Mouse (Mus musculus) spleen, adult 2 months (tissue): Measurements from ENCODE around the gene Olfr401. TPM values are rescaled to one million over a fixed set of nuclear protein-coding genes. Genes with fewer than 3 reads are reported as not detected.
A peak's percentile ranks its signal among the peaks of the same experiment; 100 is the strongest.
"Not testable (repeated sequence)": the region's sequence is repeated elsewhere in the genome, so short reads cannot be mapped to it uniquely, and the experiment has no call there.

Experiments used
- DNase-seq, 2 experiments: peaks; one replicate each; pipeline versions ENCODE4 v3.0.0 to v3.0.0-alpha.2; 2012 to 2021; ENCODE audit warnings: low spot score in 2 of 2, low read depth in 1 of 2
- H3K27ac ChIP-seq: fragments of 200-500 bp; 2 replicates; pipeline ENCODE4 v1.5.1; 2012; ENCODE audit warnings: low read length, inconsistent platforms; ENCODE audit not compliant: insufficient read depth
- H3K27me3 ChIP-seq: fragments of 200-500 bp; 2 replicates; pipeline ENCODE4 v1.6.1; 2012; ENCODE audit warnings: mild to moderate bottlenecking, moderate library complexity, low read length, inconsistent platforms; ENCODE audit not compliant: control insufficient read depth, insufficient read depth
- H3K36me3 ChIP-seq: fragments of 200-500 bp; 2 replicates; pipeline ENCODE4 v1.6.1; 2012; ENCODE audit warnings: mild to moderate bottlenecking, low read length, inconsistent platforms; ENCODE audit not compliant: control insufficient read depth, insufficient read depth
- H3K4me1 ChIP-seq: fragments of 200-500 bp; 2 replicates; pipeline ENCODE4 v1.6.1; 2011; ENCODE audit warnings: inconsistent platforms; ENCODE audit not compliant: control insufficient read depth, insufficient read depth, insufficient read length
- H3K4me3 ChIP-seq: fragments of 200-500 bp; 2 replicates; pipeline ENCODE4 v1.5.1; 2011; ENCODE audit warnings: mild to moderate bottlenecking, inconsistent platforms; ENCODE audit not compliant: insufficient read depth, insufficient read length; ENCODE audit errors: extremely low read depth
- CTCF ChIP-seq: fragments of 200-500 bp; IDR thresholded peaks from 2 replicates; pipeline ENCODE4 v1.5.1; 2011; ENCODE audit warnings: mild to moderate bottlenecking, inconsistent platforms; ENCODE audit not compliant: insufficient read depth, insufficient read length, insufficient replicate concordance; ENCODE audit errors: extremely low read depth
- POLR2A ChIP-seq: fragments of 200-500 bp; IDR thresholded peaks from 2 replicates; pipeline ENCODE4 v1.6.1; 2011; ENCODE audit warnings: low read depth, low read length, inconsistent platforms
- WGBS: fragments of 180-500 bp; shearing (Covaris S2); methylation state at CpG from one replicate; pipeline ENCODE4 v1.1.7; 2018; 5-methylcytosine and 5-hydroxymethylcytosine counted together
- polyA plus RNA-seq: library from polyadenylated mRNA; depleted of rRNA; stranded (reverse); fragments of >200 nt; gene quantifications from 2 replicates; pipeline ENCODE4 v1.2.3, GENCODE M21; 2012; rRNA removed

The Olfr401 gene
- polyA plus RNA-seq: not detected in 2 replicates

DNA sequence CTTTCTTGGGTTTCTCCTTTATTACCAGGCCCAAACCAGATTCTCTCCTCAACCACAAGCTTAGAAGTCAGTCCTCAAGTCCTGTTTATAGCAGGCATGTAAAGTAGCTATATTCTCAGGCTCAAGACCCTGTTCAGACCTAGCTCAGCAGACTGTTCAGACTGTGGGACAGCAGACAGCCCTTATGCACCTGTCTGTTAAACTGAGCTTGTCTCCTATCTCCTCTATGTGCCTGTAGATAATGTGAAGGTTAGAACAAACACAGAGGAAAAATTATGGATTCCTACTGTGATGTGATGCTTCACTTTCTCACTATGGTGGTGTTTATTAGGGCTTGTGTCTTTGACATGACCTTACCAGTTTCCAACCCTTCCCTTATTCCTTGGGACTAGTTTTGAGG lies at the start of gene Olfr401:
Gene Olfr401 (plus strand): TSS at position 301 of the 400 bp plus-strand sequence.
- Histone ChIP-seq H3K4me3 (no peak within 1 kb of the TSS), H3K27ac (no peak within 1 kb of the TSS), H3K36me3 (no peaks in the 10 kb centered on the region), H3K27me3 (no peaks in the 10 kb centered on the region), H3K4me1 (no peaks in the 10 kb centered on the region)
- no peak for TF ChIP-seq CTCF
- no peak for TF ChIP-seq POLR2A
- DNase-seq: no peak

DNA sequence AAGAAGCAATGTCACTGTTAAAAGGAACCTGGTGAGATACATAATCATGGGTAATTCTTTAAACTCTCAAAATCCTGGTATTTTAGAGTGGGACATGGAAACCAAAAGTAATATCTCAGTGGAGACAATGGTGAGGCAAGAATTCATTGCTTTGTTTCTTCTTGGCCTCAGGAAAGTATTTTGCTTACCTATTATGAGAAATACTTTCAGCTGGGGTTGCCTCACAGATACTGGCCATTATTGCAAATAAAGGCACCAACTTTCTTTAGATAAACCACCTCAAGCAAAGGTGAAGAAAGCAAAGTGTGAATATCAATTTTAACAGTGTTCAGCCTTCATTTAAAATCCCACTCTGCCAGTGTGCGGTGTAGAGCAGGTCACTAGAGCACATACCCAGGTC lies 43.9 kb upstream of the Olfr401 start, which contains the start of gene Zfp616:
Gene Zfp616 (plus strand): TSS at position 301 of the 400 bp plus-strand sequence.
- Histone ChIP-seq H3K36me3 (no peaks in the 10 kb centered on the region), H3K4me1 (no peaks in the 10 kb centered on the region), H3K4me3 (no peak within 1 kb of the TSS), H3K27me3 (no peaks in the 10 kb centered on the region), H3K27ac (no peak within 1 kb of the TSS)
- WGBS: 95% methylated on average over 1 of the region's 1 CpGs
- no peak for TF ChIP-seq CTCF
- TF ChIP-seq POLR2A: no peak
- no peak for DNase-seq

DNA sequence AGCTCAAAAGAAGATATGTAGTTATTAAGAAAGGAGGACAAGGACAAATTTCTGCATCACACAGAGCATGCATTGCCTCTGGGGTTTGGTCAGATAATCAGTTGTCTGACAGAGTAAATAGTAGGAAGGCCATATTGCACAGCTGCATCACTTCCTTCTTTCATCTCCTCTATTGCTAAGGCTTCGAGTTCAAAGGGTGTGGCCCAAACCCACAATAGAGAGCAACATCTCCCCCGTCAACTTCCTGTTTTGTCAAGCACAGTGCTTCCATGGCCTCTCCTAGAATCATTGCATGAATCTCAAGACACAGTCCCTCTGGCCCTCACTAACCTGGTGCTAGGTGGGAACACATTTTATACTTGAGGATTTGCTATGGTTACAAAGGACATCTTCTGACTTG lies 12.8 kb upstream of the Olfr401 start:
- H3K4me3 ChIP-seq: no peak overlapping the region
- H3K4me1 ChIP-seq: no peaks in the 10 kb centered on the region
- H3K27me3 ChIP-seq: no peaks in the 10 kb centered on the region
- no peaks in the 10 kb centered on the region for H3K36me3 ChIP-seq
- H3K27ac ChIP-seq: no peak overlapping the region
- TF ChIP-seq POLR2A (no peak), CTCF (no peak)
- WGBS: 16% methylated on average over 2 of the region's 2 CpGs
- peak in 1 of 2 experiments; percentile 2 for DNase-seq

DNA sequence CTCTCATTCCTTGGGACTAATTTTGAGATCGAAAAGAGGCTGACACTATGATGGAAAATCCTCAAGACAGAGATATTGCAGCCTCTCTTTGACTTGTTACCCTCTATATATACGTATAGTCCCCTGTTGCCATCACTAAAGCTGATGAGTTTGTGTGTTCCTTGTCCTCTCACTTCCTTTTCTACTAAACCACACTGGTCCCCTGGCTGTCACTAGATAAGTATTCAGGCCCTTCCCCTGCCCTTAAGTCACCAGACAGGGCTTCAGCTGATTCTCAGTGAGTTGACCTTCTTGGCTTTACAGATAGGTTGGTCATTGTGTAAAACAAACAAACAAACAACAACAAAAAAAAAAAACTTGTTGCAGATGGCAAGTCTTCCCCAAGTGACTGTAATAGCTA lies 12.0 kb upstream of the Olfr401 start:
- 39% methylated on average over 2 of the region's 2 CpGs for WGBS
- TF ChIP-seq CTCF (no peak), POLR2A (no peak)
- Histone ChIP-seq H3K4me1 (no peaks in the 10 kb centered on the region), H3K27me3 (no peaks in the 10 kb centered on the region), H3K36me3 (no peaks in the 10 kb centered on the region), H3K4me3 (no peak overlapping the region), H3K27ac (no peak overlapping the region)
- no peak for DNase-seq

DNA sequence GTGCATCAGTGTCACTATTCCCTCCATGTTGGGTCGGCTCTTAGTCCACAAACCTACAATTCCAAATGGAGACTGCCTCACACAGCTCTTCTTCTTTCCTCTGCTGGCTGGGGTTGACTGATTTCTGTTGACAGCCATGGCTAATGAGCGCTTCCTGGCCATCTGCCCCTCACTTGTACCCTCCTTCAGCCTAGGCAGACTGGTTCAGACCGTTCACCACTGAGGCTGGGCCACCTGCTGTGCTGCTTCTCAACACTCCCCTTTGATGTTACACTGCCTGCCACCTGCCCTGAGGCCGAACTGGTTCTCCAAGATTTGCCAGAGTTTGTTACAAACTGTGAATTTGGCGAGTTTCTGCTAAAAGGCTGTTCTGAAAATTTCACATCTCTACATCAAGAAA lies 8.4 kb upstream of the Olfr401 start:
- H3K4me3 ChIP-seq: no peak overlapping the region
- TF ChIP-seq CTCF: no peak
- TF ChIP-seq POLR2A: no peak
- H3K27ac ChIP-seq: no peak overlapping the region
- no peak for DNase-seq
- H3K4me1 ChIP-seq: no peaks in the 10 kb centered on the region
- H3K36me3 ChIP-seq: no peaks in the 10 kb centered on the region
- 34% methylated on average over 5 of the region's 5 CpGs for WGBS
- no peaks in the 10 kb centered on the region for H3K27me3 ChIP-seq

DNA sequence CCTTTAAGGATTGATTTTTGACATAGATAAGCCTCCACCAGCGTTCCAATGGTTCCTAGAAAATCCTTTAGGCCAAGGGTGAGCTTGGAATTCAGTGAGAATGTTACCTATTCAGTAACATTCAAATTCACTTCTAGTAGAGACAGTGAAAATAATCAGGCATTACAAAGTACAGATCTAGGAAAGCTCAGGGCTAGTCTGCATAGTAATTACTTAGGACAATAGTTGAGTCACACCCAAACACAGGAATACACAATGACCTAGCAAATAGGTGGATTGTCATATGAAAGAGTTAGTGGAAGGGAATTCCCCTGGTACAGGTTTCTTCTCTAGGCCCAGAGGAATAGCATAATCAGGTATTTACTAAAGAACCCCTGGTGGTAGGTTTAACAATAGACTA lies 26.5 kb downstream of the Olfr401 start:
- 29% methylated on average over 1 of the region's 1 CpGs for WGBS
- not testable (repeated sequence) for DNase-seq

DNA sequence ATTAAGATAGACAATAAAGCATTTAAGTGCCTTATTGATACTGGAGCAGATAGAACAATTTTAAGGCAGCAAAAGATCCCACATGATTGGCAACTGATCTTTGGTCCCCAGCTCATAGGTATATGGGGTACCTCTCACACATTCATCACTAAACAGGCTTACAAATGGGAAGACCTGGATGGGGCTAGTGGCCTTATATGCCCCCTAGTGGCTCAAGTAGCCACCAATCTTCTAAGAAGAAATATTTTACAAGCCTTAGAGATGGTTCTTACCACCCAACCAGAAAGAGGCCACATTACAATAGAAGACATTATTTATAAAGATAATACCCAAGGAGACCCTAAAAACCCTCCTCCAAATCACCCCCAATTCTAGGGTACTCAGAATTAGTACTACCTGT lies 32.4 kb downstream of the Olfr401 start:
- DNase-seq: no peak
- TF ChIP-seq POLR2A (no peak), CTCF (no peak)
- no peaks in the 10 kb centered on the region for H3K4me1 ChIP-seq

More for the DNA sequence above, 26.5 kb downstream of the Olfr401 start:
- H3K4me1 ChIP-seq, H3K36me3 ChIP-seq, H3K27me3 ChIP-seq, H3K4me3 ChIP-seq, H3K27ac ChIP-seq: not testable (repeated sequence)

More for the DNA sequence above, 32.4 kb downstream of the Olfr401 start:
- Histone ChIP-seq H3K36me3 (no peaks in the 10 kb centered on the region), H3K27ac (no peak overlapping the region), H3K4me3 (no peak overlapping the region), H3K27me3 (no peaks in the 10 kb centered on the region)
